Mouse (Mus musculus): ENCODE measurements around the gene Zdhhc13. TPM values are rescaled to one million over a fixed set of nuclear protein-coding genes. Genes with fewer than 3 reads are reported as not detected.

Zdhhc13 gene
- polyA plus RNA-seq, 1 experiment from 2014 or later = 31.2 TPM

GRCm38 (mm10) chr7:48870579-48871180 is 81.9 kb downstream of the Zdhhc13 start:
- Histone ChIP-seq H3K36me3 (peaks cover 84% of the 10 kb centered on the region), H3K9me3 (no peaks in the 10 kb centered on the region), H3K27ac (no peak overlapping the region), H3K9ac (no peak overlapping the region), H3K4me3 (no peak overlapping the region), H3K27me3 (no peaks in the 10 kb centered on the region), H3K4me2 (replicated peaks) (no peak overlapping the region), H3K4me1 (no peaks in the 10 kb centered on the region)
- WGBS = 93% methylated on average over 21 of the region's 21 CpGs
- ATAC-seq (ENCODE audit: insufficient number of reproducible peaks, insufficient read depth, low FRiP score, low TSS enrichment) = no peak

- Histone ChIP-seq H3K4me2 (replicated peaks) (no peak overlapping the region), H3K9me3 (no peaks in the 10 kb centered on the region), H3K27ac (no peak overlapping the region), H3K27me3 (no peaks in the 10 kb centered on the region), H3K4me1 (no peaks in the 10 kb centered on the region), H3K9ac (no peak overlapping the region), H3K36me3 (peaks cover 84% of the 10 kb centered on the region), H3K4me3 (no peak overlapping the region)
- 87% methylated on average over 11 of the region's 11 CpGs for WGBS
- ATAC-seq (ENCODE audit: insufficient number of reproducible peaks, insufficient read depth, low FRiP score, low TSS enrichment) = no peak
Observed at GRCm38 (mm10) chr7:48871292-48871691, 82.5 kb downstream of the Zdhhc13 start.

- WGBS = 92% methylated on average over 14 of the region's 14 CpGs
- no peak overlapping the region for H3K4me2 ChIP-seq (replicated peaks)
- H3K27ac ChIP-seq = no peak overlapping the region
- H3K4me1 ChIP-seq = peaks cover 6% of the 10 kb centered on the region
- H3K9ac ChIP-seq = no peak overlapping the region
- no peak overlapping the region for H3K4me3 ChIP-seq
- no peaks in the 10 kb centered on the region for H3K27me3 ChIP-seq
- H3K9me3 ChIP-seq = no peaks in the 10 kb centered on the region
- H3K36me3 ChIP-seq = peaks cover 63% of the 10 kb centered on the region
- ATAC-seq (ENCODE audit: insufficient number of reproducible peaks, insufficient read depth, low FRiP score, low TSS enrichment) = no peak
Observed at GRCm38 (mm10) chr7:48875096-48875495, 86.3 kb downstream of the Zdhhc13 start.

- H3K9me3 ChIP-seq = no peaks in the 10 kb centered on the region
- H3K4me2 ChIP-seq (replicated peaks) = no peak overlapping the region
- peaks cover 9% of the 10 kb centered on the region for H3K4me1 ChIP-seq
- no peak overlapping the region for H3K4me3 ChIP-seq
- no peak overlapping the region for H3K27ac ChIP-seq
- peaks cover 48% of the 10 kb centered on the region for H3K36me3 ChIP-seq
- WGBS = 74% methylated on average over 4 of the region's 4 CpGs
- H3K27me3 ChIP-seq = no peaks in the 10 kb centered on the region
- H3K9ac ChIP-seq = no peak overlapping the region
- ATAC-seq (ENCODE audit: insufficient number of reproducible peaks, insufficient read depth, low FRiP score, low TSS enrichment) = no peak
Observed at GRCm38 (mm10) chr7:48876526-48876925, 87.7 kb downstream of the Zdhhc13 start.

Other genes starting within 250 kb of the Zdhhc13 start
- gene Mrgprb2, start 230.9 kb upstream of the Zdhhc13 start, polyA plus RNA-seq (2016; fragmentation: Nextera tagmentation; extraction: Ambion mirVana) = not detected in 2 replicates
- not detected in 2 replicates for gene Mrgprb3, start 145.2 kb upstream of the Zdhhc13 start, polyA plus RNA-seq (2016; fragmentation: Nextera tagmentation; extraction: Ambion mirVana)
- 2.8 and 6.0 TPM in 2 replicates for gene Csrp3, start 59.0 kb downstream of the Zdhhc13 start, polyA plus RNA-seq (2016; fragmentation: Nextera tagmentation; extraction: Ambion mirVana)
- gene E2f8, start 92.6 kb downstream of the Zdhhc13 start, polyA plus RNA-seq (2016; fragmentation: Nextera tagmentation; extraction: Ambion mirVana) = 11.9 and 15.1 TPM in 2 replicates
- 14.2 and 14.7 TPM in 2 replicates for gene Nav2, start 119.7 kb downstream of the Zdhhc13 start, polyA plus RNA-seq (2016; fragmentation: Nextera tagmentation; extraction: Ambion mirVana)